In genomic region chr11:116076836-116077235, GRCm38 (mm10) we compare ENCODE assay signal across 9 mouse cellular contexts. TPM values are rescaled to one million over a fixed set of nuclear protein-coding genes. Genes with fewer than 3 reads are reported as not detected.
DNase-seq lines count a peak whose midpoint lies in the region; ATAC-seq and TF ChIP-seq lines count a peak whose summit lies in the region.
"Had no signal": no experiment of that assay in that cellular context is flagged by ENCODE, and none has a peak within 500 bp of the region (broad histone marks: within the 10 kb centered on the region; RNA-seq: fewer than 3 reads in every experiment).

No protein-coding gene starts in this region.

- 86% methylated on average over 7 of the region's 7 CpGs for WGBS in neural tube, embryonic 11.5 days
- 23% methylated on average over 7 of the region's 7 CpGs for WGBS in liver, postnatal 0 days (ENCODE audit: insufficient replicate concordance)

- DNase-seq in cerebellum, adult 8-10 months: peak; percentile 19
- no peak for DNase-seq in cerebellum, postnatal 4 days (ENCODE audit: low spot score in 2 of 2)
- DNase-seq in neural tube, embryonic 11.5 days (ENCODE audit: low spot score): peak; percentile 7
- DNase-seq in neural tube, embryonic 10.5 days (ENCODE audit: extremely low spot score, low spot score): no peak
- DNase-seq in liver, postnatal 0 days: peak; percentile 62
- DNase-seq in thymus, postnatal 36 days: peak; percentile 77 to 82
- no peak for DNase-seq in retina, embryonic 14.5 days (ENCODE audit: low spot score)
- no peak for DNase-seq in right cerebral cortex, postnatal 25 days

- TF ChIP-seq CTCF in liver, postnatal 0 days (IDR thresholded peaks at IDR 0.05; ENCODE audit: low read depth): no peak

- no peak for TF ChIP-seq EP300 in liver, postnatal 0 days (IDR thresholded peaks at IDR 0.05; ENCODE audit: low read depth)

- no peak for ATAC-seq in neural tube, embryonic 11.5 days (ENCODE audit: insufficient read depth, low FRiP score, low TSS enrichment)
- peak; percentile 54 for ATAC-seq in liver, postnatal 0 days

- no peaks in the 10 kb centered on the region for H3K27me3 ChIP-seq in neural tube, embryonic 11.5 days (ENCODE audit: control insufficient read depth, insufficient read depth, low read length)
- H3K27me3 ChIP-seq in liver, postnatal 0 days (ENCODE audit: insufficient read depth, low read length): no peaks in the 10 kb centered on the region

- H3K4me1 ChIP-seq in neural tube, embryonic 11.5 days (ENCODE audit: control insufficient read depth, insufficient read depth, low read length): peaks cover 13% of the 10 kb centered on the region
- peaks cover 31% of the 10 kb centered on the region for H3K4me1 ChIP-seq in liver, postnatal 0 days (ENCODE audit: insufficient read depth)

- H3K9ac ChIP-seq in neural tube, embryonic 11.5 days (ENCODE audit: low read length): no peak overlapping the region
- H3K9ac ChIP-seq in liver, postnatal 0 days (replicated peaks): peak overlapping the region; percentile 71

- H3K27ac ChIP-seq in neural tube, embryonic 11.5 days (ENCODE audit: low read depth, low read length): no peak overlapping the region
- H3K27ac ChIP-seq in liver, postnatal 0 days (ENCODE audit: low read depth): peak overlapping the region; percentile 95
- H3K27ac ChIP-seq: kidney, postnatal 0 days had no signal

- H3K9me3 ChIP-seq in neural tube, embryonic 11.5 days (ENCODE audit: control insufficient read depth, low read length): no peaks in the 10 kb centered on the region
- no peaks in the 10 kb centered on the region for H3K9me3 ChIP-seq in liver, postnatal 0 days (ENCODE audit: low read length)

- H3K4me3 ChIP-seq in neural tube, embryonic 11.5 days (ENCODE audit: low read depth, low read length): no peak overlapping the region
- H3K4me3 ChIP-seq in liver, postnatal 0 days (ENCODE audit: low read depth, low read length): peak overlapping the region; percentile 59

- 0 out of 2 replicates have a peak overlapping the region, but pooled peaks have one; percentile 7 for H3K4me2 ChIP-seq in neural tube, embryonic 11.5 days (ENCODE audit: low read depth)
- H3K4me2 ChIP-seq in liver, postnatal 0 days (ENCODE audit: low read depth, low read length): peak overlapping the region; percentile 77

- peaks cover 6% of the 10 kb centered on the region for H3K36me3 ChIP-seq in neural tube, embryonic 11.5 days (ENCODE audit: control insufficient read depth, insufficient read depth, low read length)
- peaks cover 32% of the 10 kb centered on the region for H3K36me3 ChIP-seq in liver, postnatal 0 days (replicated peaks; ENCODE audit: insufficient read depth, low read length)

RNA-seq across cellular contexts. Expression of gene Unc13d, which starts 0.9 kb away (rescaled TPM):
- polyA plus RNA-seq in neural tube, embryonic 11.5 days (2014; fragmentation: Nextera tagmentation; extraction: Ambion mirVana): 1.3 and 1.5 TPM in 2 replicates
- polyA plus RNA-seq in liver, postnatal 0 days (2015; fragmentation: Nextera tagmentation; extraction: Ambion mirVana): 6.1 and 6.9 TPM in 2 replicates

RNA-seq across cellular contexts. Expression of gene Wbp2, which starts 10.0 kb away (rescaled TPM):
- 95.3 and 105 TPM in 2 replicates for polyA plus RNA-seq in neural tube, embryonic 11.5 days (2014; fragmentation: Nextera tagmentation; extraction: Ambion mirVana)
- polyA plus RNA-seq in liver, postnatal 0 days (2015; fragmentation: Nextera tagmentation; extraction: Ambion mirVana): 63.3 and 65.0 TPM in 2 replicates

RNA-seq across cellular contexts. Expression of gene Unk, which starts 46.7 kb away (rescaled TPM):
- 30.3 and 34.4 TPM in 2 replicates for polyA plus RNA-seq in neural tube, embryonic 11.5 days (2014; fragmentation: Nextera tagmentation; extraction: Ambion mirVana)
- 3.9 and 5.1 TPM in 2 replicates for polyA plus RNA-seq in liver, postnatal 0 days (2015; fragmentation: Nextera tagmentation; extraction: Ambion mirVana)

RNA-seq across cellular contexts. Expression of gene H3f3b, which starts 49.1 kb away (rescaled TPM):
- polyA plus RNA-seq in neural tube, embryonic 11.5 days (2014; fragmentation: Nextera tagmentation; extraction: Ambion mirVana): 1,827 and 1,865 TPM in 2 replicates
- 647 and 656 TPM in 2 replicates for polyA plus RNA-seq in liver, postnatal 0 days (2015; fragmentation: Nextera tagmentation; extraction: Ambion mirVana)

RNA-seq across cellular contexts. Expression of gene Trim47, which starts 50.2 kb away (rescaled TPM):
- polyA plus RNA-seq in neural tube, embryonic 11.5 days (2014; fragmentation: Nextera tagmentation; extraction: Ambion mirVana): 3.2 and 3.3 TPM in 2 replicates
- 5.7 and 7.4 TPM in 2 replicates for polyA plus RNA-seq in liver, postnatal 0 days (2015; fragmentation: Nextera tagmentation; extraction: Ambion mirVana)

Comparison
In these comparisons a context has a peak if more than half of its experiments do, and no peak if none do; other contexts are left out.
1. DNase-seq: peak in cerebellum, adult 8-10 months (single experiment), neural tube, embryonic 11.5 days (single experiment), liver, postnatal 0 days (single experiment) and thymus, postnatal 36 days (2 of 2); none in cerebellum, postnatal 4 days (0 of 2), neural tube, embryonic 10.5 days (single experiment), retina, embryonic 14.5 days (single experiment) and right cerebral cortex, postnatal 25 days (single experiment).